Mouse (Mus musculus): ENCODE data around the gene AI467606. TPM values are rescaled to one million over a fixed set of nuclear protein-coding genes. Genes with fewer than 3 reads are reported as not detected.
A peak's percentile ranks its signal among the peaks of the same experiment; 100 is the strongest.

The AI467606 gene
- polyA plus RNA-seq, 1 experiment: 45.0 TPM

- DNase-seq: peak; percentile 65
- Histone ChIP-seq H3K4me3 (replicated peaks; ENCODE audit: extremely low read depth, low read depth, low read length) (peak overlapping the region; percentile 6), H3K4me1 (ENCODE audit: control insufficient read depth, insufficient read depth, low read length) (peaks cover 2% of the 10 kb centered on the region; the same call in 1 of the 2 replicates)
- TF ChIP-seq POLR2A (IDR thresholded peaks at IDR 0.05; ENCODE audit: borderline replicate concordance, extremely low read depth, low read depth, low read length) (no peak), CTCF (IDR thresholded peaks at IDR 0.05; ENCODE audit: insufficient read depth, low read length) (peak; percentile 40)
- WGBS: 16% methylated on average over 17 of the region's 17 CpGs
These were observed 13.6 kb downstream of the AI467606 start for GRCm38 (mm10) chr7:127104560-127105332.

- TF ChIP-seq CTCF (IDR thresholded peaks at IDR 0.05; ENCODE audit: insufficient read depth, low read length): no peak
- TF ChIP-seq POLR2A (IDR thresholded peaks at IDR 0.05; ENCODE audit: borderline replicate concordance, extremely low read depth, low read depth, low read length): no peak
- Histone ChIP-seq H3K4me3 (replicated peaks; ENCODE audit: extremely low read depth, low read depth, low read length) (no peak overlapping the region), H3K4me1 (ENCODE audit: control insufficient read depth, insufficient read depth, low read length) (peaks cover 2% of the 10 kb centered on the region; the same call in 1 of the 2 replicates)
- DNase-seq: no peak
- WGBS: 76% methylated on average over 7 of the region's 7 CpGs
These were observed 14.4 kb downstream of the AI467606 start for GRCm38 (mm10) chr7:127105551-127105950.

GRCm38 (mm10) chr7:127110239-127111007 lies 19.3 kb downstream of the AI467606 start:
- WGBS: 38% methylated on average over 18 of the region's 18 CpGs
- H3K4me3 ChIP-seq (replicated peaks; ENCODE audit: extremely low read depth, low read depth, low read length): no peak overlapping the region
- DNase-seq: peak; percentile 66
- no peaks in the 10 kb centered on the region for H3K4me1 ChIP-seq (ENCODE audit: control insufficient read depth, insufficient read depth, low read length)
- TF ChIP-seq CTCF (IDR thresholded peaks at IDR 0.05; ENCODE audit: insufficient read depth, low read length) (peak; percentile 92), POLR2A (IDR thresholded peaks at IDR 0.05; ENCODE audit: borderline replicate concordance, extremely low read depth, low read depth, low read length) (no peak)

- TF ChIP-seq CTCF (IDR thresholded peaks at IDR 0.05; ENCODE audit: insufficient read depth, low read length): peak; percentile 65
- no peak for TF ChIP-seq POLR2A (IDR thresholded peaks at IDR 0.05; ENCODE audit: borderline replicate concordance, extremely low read depth, low read depth, low read length)
- 39% methylated on average over 6 of the region's 6 CpGs for WGBS
- Histone ChIP-seq H3K4me3 (replicated peaks; ENCODE audit: extremely low read depth, low read depth, low read length) (no peak overlapping the region), H3K4me1 (ENCODE audit: control insufficient read depth, insufficient read depth, low read length) (no peaks in the 10 kb centered on the region)
- DNase-seq: peak; percentile 46
These were observed 20.3 kb downstream of the AI467606 start for GRCm38 (mm10) chr7:127111461-127111860.

- DNase-seq: no peak
- 50% methylated on average over 12 of the region's 12 CpGs for WGBS
- H3K4me3 ChIP-seq (replicated peaks; ENCODE audit: extremely low read depth, low read depth, low read length): no peak overlapping the region
- TF ChIP-seq CTCF (IDR thresholded peaks at IDR 0.05; ENCODE audit: insufficient read depth, low read length) (no peak), POLR2A (IDR thresholded peaks at IDR 0.05; ENCODE audit: borderline replicate concordance, extremely low read depth, low read depth, low read length) (no peak)
- no peaks in the 10 kb centered on the region for H3K4me1 ChIP-seq (ENCODE audit: control insufficient read depth, insufficient read depth, low read length)
These were observed 21.2 kb downstream of the AI467606 start for GRCm38 (mm10) chr7:127112251-127112841.

- TF ChIP-seq POLR2A (IDR thresholded peaks at IDR 0.05; ENCODE audit: borderline replicate concordance, extremely low read depth, low read depth, low read length) (no peak), CTCF (IDR thresholded peaks at IDR 0.05; ENCODE audit: insufficient read depth, low read length) (no peak)
- Histone ChIP-seq H3K4me1 (ENCODE audit: control insufficient read depth, insufficient read depth, low read length) (no peaks in the 10 kb centered on the region), H3K4me3 (replicated peaks; ENCODE audit: extremely low read depth, low read depth, low read length) (no peak overlapping the region)
- no peak for DNase-seq
- WGBS: 26% methylated on average over 9 of the region's 9 CpGs
These were observed 21.9 kb downstream of the AI467606 start for GRCm38 (mm10) chr7:127112921-127113597.

DNA sequence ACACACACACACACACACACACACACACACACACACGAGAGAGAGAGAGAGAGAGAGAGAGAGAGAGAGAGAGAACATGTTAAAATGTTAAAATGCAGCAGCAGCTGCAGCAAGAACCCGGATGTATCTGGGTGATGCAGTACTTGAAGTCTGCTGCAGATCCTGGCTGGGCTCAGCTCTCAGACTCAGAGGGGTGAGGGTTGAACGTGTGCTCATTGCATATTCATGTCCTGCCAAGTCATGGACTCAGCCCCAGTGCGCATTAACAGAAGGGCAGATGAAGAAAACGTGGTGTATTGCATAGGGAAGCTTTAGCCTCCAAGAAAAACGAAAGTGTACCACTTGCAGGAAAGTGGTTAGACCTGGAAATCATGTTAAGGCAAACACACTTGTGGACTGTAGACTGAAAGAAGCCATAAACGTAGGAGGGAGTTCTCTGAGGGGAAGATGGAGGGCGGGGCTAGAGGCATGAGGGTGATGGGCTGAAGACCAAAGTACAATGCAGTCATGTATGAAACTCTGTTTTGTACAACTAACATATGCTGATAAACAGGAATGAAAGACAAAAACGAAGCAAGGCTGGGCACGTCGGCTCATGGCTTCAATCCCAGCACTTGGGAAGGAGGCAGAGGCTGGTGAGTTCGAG lies 22.6 kb downstream of the AI467606 start:
- WGBS: 41% methylated on average over 12 of the region's 12 CpGs

DNA sequence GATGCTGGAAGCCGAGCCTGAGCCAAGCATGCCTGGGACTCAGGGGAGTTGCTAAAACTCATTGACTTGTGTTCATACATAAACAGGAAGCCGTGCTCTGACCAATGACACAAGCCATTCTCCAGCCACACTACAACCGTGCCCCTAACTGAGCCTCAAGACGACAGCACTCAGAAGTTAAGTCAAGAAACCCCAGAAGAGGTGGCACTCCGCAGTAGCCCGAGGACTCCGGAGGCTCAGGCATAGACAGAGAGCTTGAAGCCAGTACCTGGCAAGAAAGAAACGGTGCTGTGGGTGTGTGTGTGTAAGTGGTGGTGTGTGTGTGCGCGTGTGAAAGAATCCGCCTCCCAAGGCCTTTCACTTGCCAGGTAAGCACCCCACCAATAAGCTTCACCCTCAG lies 23.8 kb downstream of the AI467606 start:
- no peak for TF ChIP-seq CTCF (IDR thresholded peaks at IDR 0.05; ENCODE audit: insufficient read depth, low read length)
- TF ChIP-seq POLR2A (IDR thresholded peaks at IDR 0.05; ENCODE audit: borderline replicate concordance, extremely low read depth, low read depth, low read length): no peak
- no peak for DNase-seq
- 62% methylated on average over 11 of the region's 11 CpGs for WGBS
- Histone ChIP-seq H3K4me3 (replicated peaks; ENCODE audit: extremely low read depth, low read depth, low read length) (no peak overlapping the region), H3K4me1 (ENCODE audit: control insufficient read depth, insufficient read depth, low read length) (no peaks in the 10 kb centered on the region)

More for the DNA sequence above, 22.6 kb downstream of the AI467606 start:
- H3K4me3 ChIP-seq (replicated peaks; ENCODE audit: extremely low read depth, low read depth, low read length): no peak overlapping the region
- no peak for DNase-seq
- no peaks in the 10 kb centered on the region for H3K4me1 ChIP-seq (ENCODE audit: control insufficient read depth, insufficient read depth, low read length)
- no peak for TF ChIP-seq CTCF (IDR thresholded peaks at IDR 0.05; ENCODE audit: insufficient read depth, low read length)
- TF ChIP-seq POLR2A (IDR thresholded peaks at IDR 0.05; ENCODE audit: borderline replicate concordance, extremely low read depth, low read depth, low read length): no peak
